Mouse (Mus musculus) embryo, embryonic 9.5 days (tissue): ENCODE results near the gene Astn2.

ENCODE experiments used
- DNase-seq: peaks from one replicate; pipeline ENCODE4 v3.0.0-alpha.2; 2017; ENCODE audit errors: extremely low spot score

The Astn2 gene

GRCm38 (mm10) chr4:65415507-65415906 is 988.9 kb downstream of the Astn2 start:
- DNase-seq: no peak

- DNase-seq: peak; percentile 27
Observed at GRCm38 (mm10) chr4:65402836-65403634, 1001.4 kb downstream of the Astn2 start.

- DNase-seq: no peak
Observed at GRCm38 (mm10) chr4:65402286-65402685, 1002.1 kb downstream of the Astn2 start.

GRCm38 (mm10) chr4:65399457-65399856 is 1005.0 kb downstream of the Astn2 start:
- DNase-seq: no peak

- DNase-seq: no peak
Observed at GRCm38 (mm10) chr4:65396806-65397205, 1007.6 kb downstream of the Astn2 start.

- peak; percentile 24 for DNase-seq
Observed at GRCm38 (mm10) chr4:65391001-65391400, 1013.4 kb downstream of the Astn2 start.

GRCm38 (mm10) chr4:65383070-65383469 is 1021.3 kb downstream of the Astn2 start:
- no peak for DNase-seq

GRCm38 (mm10) chr4:65379461-65379860 is 1025.0 kb downstream of the Astn2 start:
- no peak for DNase-seq

- DNase-seq: no peak
Observed at GRCm38 (mm10) chr4:65376571-65376970, 1027.8 kb downstream of the Astn2 start.

GRCm38 (mm10) chr4:65373841-65374240 is 1030.6 kb downstream of the Astn2 start:
- DNase-seq: no peak

GRCm38 (mm10) chr4:65372731-65373130 is 1031.7 kb downstream of the Astn2 start:
- DNase-seq: no peak

- DNase-seq: no peak
Observed at GRCm38 (mm10) chr4:65367135-65367534, 1037.3 kb downstream of the Astn2 start.

- DNase-seq: no peak
Observed at GRCm38 (mm10) chr4:65354580-65354979, 1049.8 kb downstream of the Astn2 start.

GRCm38 (mm10) chr4:65350521-65350920 is 1053.9 kb downstream of the Astn2 start:
- DNase-seq: no peak

- no peak for DNase-seq
Observed at GRCm38 (mm10) chr4:65341766-65342165, 1062.6 kb downstream of the Astn2 start.

- DNase-seq: no peak
Observed at GRCm38 (mm10) chr4:65333718-65334117, 1070.7 kb downstream of the Astn2 start.
